Mouse (Mus musculus) myocyte (in vitro differentiated cells): ENCODE results near the gene Setd4. TPM values are rescaled to one million over a fixed set of nuclear protein-coding genes. Genes with fewer than 3 reads are reported as not detected.

Experiments used
- H3K27me3 ChIP-seq: one replicate; pipeline ENCODE4 v1.6.1; 2011; ENCODE audit not compliant: control insufficient read depth, insufficient read depth, insufficient read length
- H3K36me3 ChIP-seq: one replicate; pipeline ENCODE4 v1.6.1; 2011; ENCODE audit not compliant: control insufficient read depth, insufficient read depth
- H3K4me2 ChIP-seq: one replicate; pipeline ENCODE4 v1.6.1; 2011; ENCODE audit warnings: low read depth, control low read depth
- H3K4me3 ChIP-seq: one replicate; pipeline ENCODE4 v1.5.1; 2011; ENCODE audit warnings: mild to moderate bottlenecking, control low read depth, moderate library complexity
- H3K79me2 ChIP-seq: one replicate; pipeline ENCODE4 v1.6.1; 2011; ENCODE audit not compliant: control insufficient read depth, insufficient read depth
- H3ac ChIP-seq: one replicate; pipeline ENCODE4 v1.6.1; 2011; ENCODE audit not compliant: control insufficient read depth, insufficient read length
- CEBPB ChIP-seq: IDR thresholded peaks from 2 replicates; pipeline ENCODE4 v1.6.1; 2011; ENCODE audit warnings: mild to moderate bottlenecking, moderate library complexity; ENCODE audit not compliant: poor library complexity, insufficient read depth, severe bottlenecking
- E2F4 ChIP-seq: IDR thresholded peaks from one replicate; pipeline ENCODE4 v1.6.1; 2011; ENCODE audit warnings: mild to moderate bottlenecking, control low read depth, moderate library complexity; ENCODE audit not compliant: insufficient read depth
- MAX ChIP-seq: IDR thresholded peaks from one replicate; pipeline ENCODE4 v1.6.1; 2011; ENCODE audit warnings: low read depth, mild to moderate bottlenecking, control low read depth
- MYOD1 ChIP-seq, 3 experiments: IDR thresholded peaks; one replicate each; pipeline ENCODE4 v1.6.1; 2011; ENCODE audit warnings: control low read depth in 2 of 3, low read depth in 2 of 3, mild to moderate bottlenecking in 2 of 3, moderate library complexity in 1 of 3; ENCODE audit not compliant: insufficient read length in 2 of 3, control insufficient read depth in 1 of 3
- MYOG ChIP-seq, 3 experiments: IDR thresholded peaks; one replicate each; pipeline ENCODE4 v1.6.1; 2011; ENCODE audit warnings: control low read depth in 2 of 3, low read depth in 2 of 3, mild to moderate bottlenecking in 2 of 3; ENCODE audit not compliant: insufficient read length in 2 of 3, control insufficient read depth in 1 of 3, insufficient read depth in 1 of 3
- POLR2A ChIP-seq: IDR thresholded peaks from one replicate; pipeline ENCODE4 v1.6.1; 2011; ENCODE audit warnings: low read depth, mild to moderate bottlenecking, control low read depth, moderate library complexity; ENCODE audit not compliant: insufficient read length
- POLR2AphosphoS2 ChIP-seq: IDR thresholded peaks from one replicate; pipeline ENCODE4 v1.6.1; 2011; ENCODE audit warnings: low read depth, control low read depth; ENCODE audit not compliant: insufficient read length
- REST ChIP-seq: IDR thresholded peaks from one replicate; pipeline ENCODE4 v1.6.1; 2011; ENCODE audit warnings: mild to moderate bottlenecking, control low read depth, moderate library complexity; ENCODE audit not compliant: insufficient read depth, insufficient read length
- SRF ChIP-seq: IDR thresholded peaks from one replicate; pipeline ENCODE4 v1.6.1; 2011; ENCODE audit warnings: low read depth; ENCODE audit not compliant: control insufficient read depth, insufficient read length
- TCF12 ChIP-seq: IDR thresholded peaks from one replicate; pipeline ENCODE4 v1.6.1; 2011; ENCODE audit warnings: mild to moderate bottlenecking, control low read depth; ENCODE audit not compliant: poor library complexity, insufficient read depth, severe bottlenecking
- TCF3 ChIP-seq: IDR thresholded peaks from one replicate; pipeline ENCODE4 v1.6.1; 2011; ENCODE audit warnings: low read depth, control low read depth; ENCODE audit not compliant: insufficient read length
- USF1 ChIP-seq: IDR thresholded peaks from one replicate; pipeline ENCODE4 v1.6.1; 2011; ENCODE audit warnings: low read depth, mild to moderate bottlenecking, control low read depth, moderate library complexity
- polyA plus RNA-seq: library from polyadenylated mRNA; unstranded; fragments of >200 nt; fragmentation: generic; extraction: Trizol; gene quantifications from one replicate; pipeline ENCODE4 v1.2.1, GENCODE M21; 2012; ENCODE audit warnings: missing spikeins

Setd4 gene
- polyA plus RNA-seq, 1 experiment = 3.6 TPM

GRCm38 (mm10) chr16:93594448-93594847 is 9.4 kb downstream of the Setd4 start:
- H3K4me3 ChIP-seq = no peak overlapping the region
- H3K36me3 ChIP-seq = peaks cover 4% of the 10 kb centered on the region
- H3K27me3 ChIP-seq = no peaks in the 10 kb centered on the region
- H3K79me2 ChIP-seq = no peaks in the 10 kb centered on the region
- H3ac ChIP-seq = no peak overlapping the region
- H3K4me2 ChIP-seq = no peak overlapping the region
- TF ChIP-seq REST = no peak
- TF ChIP-seq MYOD1 (IDR thresholded peaks at IDR 0.05; ENCODE audit: control insufficient read depth in 1 of 3, insufficient read length in 2 of 3, low read depth in 2 of 3) = no peak
- no peak for TF ChIP-seq SRF
- no peak for TF ChIP-seq USF1
- no peak for TF ChIP-seq MAX
- no peak for TF ChIP-seq CEBPB
- no peak for TF ChIP-seq MYOG (IDR thresholded peaks at IDR 0.05; ENCODE audit: control insufficient read depth in 1 of 3, insufficient read depth in 1 of 3, insufficient read length in 2 of 3, low read depth in 2 of 3)
- TF ChIP-seq TCF3 = no peak
- no peak for TF ChIP-seq POLR2AphosphoS2
- TF ChIP-seq TCF12 = no peak
- no peak for TF ChIP-seq E2F4
- TF ChIP-seq POLR2A = no peak

- no peak overlapping the region for H3ac ChIP-seq
- peaks cover 4% of the 10 kb centered on the region for H3K36me3 ChIP-seq
- H3K79me2 ChIP-seq = no peaks in the 10 kb centered on the region
- H3K4me3 ChIP-seq = no peak overlapping the region
- H3K4me2 ChIP-seq = no peak overlapping the region
- H3K27me3 ChIP-seq = no peaks in the 10 kb centered on the region
- TF ChIP-seq POLR2AphosphoS2 (no peak), TCF3 (no peak), E2F4 (no peak), POLR2A (no peak), CEBPB (no peak), REST (no peak), MYOG (IDR thresholded peaks at IDR 0.05; ENCODE audit: control insufficient read depth in 1 of 3, insufficient read depth in 1 of 3, insufficient read length in 2 of 3, low read depth in 2 of 3) (no peak), MAX (no peak), MYOD1 (IDR thresholded peaks at IDR 0.05; ENCODE audit: control insufficient read depth in 1 of 3, insufficient read length in 2 of 3, low read depth in 2 of 3) (no peak), TCF12 (no peak), USF1 (no peak), SRF (no peak)
These were observed 10.5 kb downstream of the Setd4 start for GRCm38 (mm10) chr16:93593406-93593805.

- peaks cover 4% of the 10 kb centered on the region for H3K36me3 ChIP-seq
- TF ChIP-seq TCF12 (no peak), E2F4 (no peak), TCF3 (no peak), SRF (no peak), MYOG (IDR thresholded peaks at IDR 0.05; ENCODE audit: control insufficient read depth in 1 of 3, insufficient read depth in 1 of 3, insufficient read length in 2 of 3, low read depth in 2 of 3) (no peak), CEBPB (no peak), POLR2A (no peak), USF1 (no peak)
- H3K4me3 ChIP-seq = no peak overlapping the region
- H3K27me3 ChIP-seq = no peaks in the 10 kb centered on the region
- H3ac ChIP-seq = no peak overlapping the region
- no peak overlapping the region for H3K4me2 ChIP-seq
- H3K79me2 ChIP-seq = no peaks in the 10 kb centered on the region
These were observed 11.2 kb downstream of the Setd4 start for GRCm38 (mm10) chr16:93592711-93593110.

GRCm38 (mm10) chr16:93591450-93592430 is 12.1 kb downstream of the Setd4 start:
- Histone ChIP-seq H3K4me2 (no peak overlapping the region), H3K36me3 (peaks cover 4% of the 10 kb centered on the region), H3K4me3 (no peak overlapping the region), H3K79me2 (no peaks in the 10 kb centered on the region), H3K27me3 (no peaks in the 10 kb centered on the region), H3ac (no peak overlapping the region)
- TF ChIP-seq POLR2A (no peak), SRF (no peak), TCF12 (no peak), E2F4 (no peak), MYOD1 (IDR thresholded peaks at IDR 0.05; ENCODE audit: control insufficient read depth in 1 of 3, insufficient read length in 2 of 3, low read depth in 2 of 3) (no peak), USF1 (no peak), REST (no peak), MYOG (IDR thresholded peaks at IDR 0.05; ENCODE audit: control insufficient read depth in 1 of 3, insufficient read depth in 1 of 3, insufficient read length in 2 of 3, low read depth in 2 of 3) (no peak), MAX (no peak), CEBPB (no peak), POLR2AphosphoS2 (no peak), TCF3 (no peak)
